Comparison of ENCODE assay signal across 7 mouse cellular contexts in the genomic region with DNA sequence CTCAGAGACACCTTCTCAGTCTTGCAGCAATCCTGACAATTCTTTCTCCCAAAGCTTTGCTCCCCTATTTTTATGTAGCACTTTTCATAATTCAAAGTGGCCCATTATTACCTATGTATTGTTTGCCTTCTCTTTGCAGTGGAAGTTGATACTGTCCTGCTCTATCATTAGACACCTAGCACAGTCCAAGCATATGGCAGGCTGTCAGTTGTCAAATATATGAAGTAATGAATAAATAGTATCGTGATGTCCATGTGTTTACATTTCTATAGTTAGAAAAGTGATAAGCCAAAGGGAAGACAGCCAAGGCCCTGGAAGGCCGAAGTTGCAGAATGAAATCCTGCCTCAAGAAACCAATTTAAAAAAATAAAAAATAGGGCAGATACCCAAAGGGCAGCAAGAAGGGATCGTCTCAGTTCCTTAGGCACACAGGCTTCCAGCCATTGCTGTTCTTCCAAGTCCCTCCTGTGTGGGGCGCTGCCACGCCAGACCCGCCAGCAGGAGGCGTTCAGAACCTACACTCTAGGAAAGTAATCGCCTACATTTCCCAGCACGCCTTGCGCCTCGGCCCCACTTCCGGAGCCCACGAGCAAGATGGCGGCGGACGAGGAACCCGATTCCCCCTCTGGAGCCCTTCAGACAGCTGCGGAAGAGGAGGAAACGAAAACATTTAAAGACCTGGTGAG. TPM values are rescaled to one million over a fixed set of nuclear protein-coding genes. Genes with fewer than 3 reads are reported as not detected.
A peak's percentile ranks its signal among the peaks of the same experiment; 100 is the strongest.
DNase-seq lines count a peak whose midpoint lies in the region; ATAC-seq lines count a peak whose summit lies in the region.

Gene Ddx47 (plus strand): TSS at position 565 of the 686 bp plus-strand sequence.

- peak; percentile 82 for ATAC-seq in embryonic facial prominence, embryonic 12.5 days (ENCODE audit: insufficient number of reproducible peaks, insufficient read depth, low FRiP score, low TSS enrichment)
- ATAC-seq in limb, embryonic 11.5 days (ENCODE audit: insufficient number of reproducible peaks, low FRiP score, low TSS enrichment, low read depth): peak; percentile 91
- peak; percentile 92 for ATAC-seq in midbrain, embryonic 14.5 days (ENCODE audit: low FRiP score, low TSS enrichment)

- DNase-seq in adrenal gland, postnatal 25 days: peak; percentile 94
- peak; percentile 99 for DNase-seq in heart, adult 11 months
- DNase-seq in kidney, adult 18-20 months: peak; percentile 96
- DNase-seq in limb, embryonic 11.5 days (ENCODE audit: low spot score): peak; percentile 98
- DNase-seq in midbrain, embryonic 14.5 days: peak; percentile 98
- peak; percentile 86 to 96 for DNase-seq in spleen, adult 18-20 months

- H3K9me3 ChIP-seq in embryonic facial prominence, embryonic 12.5 days: no peaks in the 10 kb centered on the region
- H3K9me3 ChIP-seq in limb, embryonic 11.5 days (ENCODE audit: control insufficient read depth, low read length): no peaks in the 10 kb centered on the region
- no peaks in the 10 kb centered on the region for H3K9me3 ChIP-seq in midbrain, embryonic 14.5 days (ENCODE audit: control insufficient read depth, low read length)

- H3K4me2 ChIP-seq in embryonic facial prominence, embryonic 12.5 days (replicated peaks): peak within 1 kb of the TSS; percentile 87
- H3K4me2 ChIP-seq in limb, embryonic 11.5 days (ENCODE audit: low read depth, severe bottlenecking): peak within 1 kb of the TSS; percentile 80
- peak within 1 kb of the TSS; percentile 68 for H3K4me2 ChIP-seq in midbrain, embryonic 14.5 days (ENCODE audit: low read length)

- H3K9ac ChIP-seq in embryonic facial prominence, embryonic 12.5 days: peak within 1 kb of the TSS; percentile 61
- peak within 1 kb of the TSS; percentile 65 for H3K9ac ChIP-seq in limb, embryonic 11.5 days (ENCODE audit: low read length)
- peak within 1 kb of the TSS; percentile 72 for H3K9ac ChIP-seq in midbrain, embryonic 14.5 days (replicated peaks; ENCODE audit: low read length)

- no peak within 1 kb of the TSS for H3K27ac ChIP-seq in embryonic facial prominence, embryonic 12.5 days
- H3K27ac ChIP-seq in limb, embryonic 11.5 days (replicated peaks; ENCODE audit: low read depth, low read length): no peak within 1 kb of the TSS
- H3K27ac ChIP-seq in midbrain, embryonic 14.5 days (replicated peaks; ENCODE audit: low read depth, low read length): 0 out of 2 replicates have a peak within 1 kb of the TSS, but pooled peaks have one; percentile 39

- peaks cover 6% of the 10 kb centered on the region for H3K4me1 ChIP-seq in embryonic facial prominence, embryonic 12.5 days
- peaks cover 4% of the 10 kb centered on the region; the same call in 1 of the 2 replicates for H3K4me1 ChIP-seq in limb, embryonic 11.5 days (ENCODE audit: control insufficient read depth, insufficient read depth, low read length)
- H3K4me1 ChIP-seq in midbrain, embryonic 14.5 days (ENCODE audit: control insufficient read depth, insufficient read depth, low read length): peaks cover 6% of the 10 kb centered on the region

- H3K36me3 ChIP-seq in embryonic facial prominence, embryonic 12.5 days: peaks cover 22% of the 10 kb centered on the region
- H3K36me3 ChIP-seq in limb, embryonic 11.5 days (ENCODE audit: control insufficient read depth, insufficient read depth, low read length): peaks cover 13% of the 10 kb centered on the region
- peaks cover 28% of the 10 kb centered on the region for H3K36me3 ChIP-seq in midbrain, embryonic 14.5 days (ENCODE audit: control insufficient read depth, insufficient read depth, low read length)

- no peaks in the 10 kb centered on the region for H3K27me3 ChIP-seq in embryonic facial prominence, embryonic 12.5 days
- no peaks in the 10 kb centered on the region for H3K27me3 ChIP-seq in limb, embryonic 11.5 days (ENCODE audit: control insufficient read depth, insufficient read depth, low read length)
- H3K27me3 ChIP-seq in midbrain, embryonic 14.5 days (ENCODE audit: control insufficient read depth, insufficient read depth, low read length): no peaks in the 10 kb centered on the region

- WGBS in embryonic facial prominence, embryonic 12.5 days: 6% methylated on average over 19 of the region's 19 CpGs
- WGBS in limb, embryonic 11.5 days: 7% methylated on average over 19 of the region's 19 CpGs
- 5% methylated on average over 19 of the region's 19 CpGs for WGBS in midbrain, embryonic 14.5 days

- H3K4me3 ChIP-seq in embryonic facial prominence, embryonic 12.5 days: peak within 1 kb of the TSS; percentile 55
- H3K4me3 ChIP-seq in limb, embryonic 11.5 days (ENCODE audit: low read depth, low read length): peak within 1 kb of the TSS; percentile 74
- H3K4me3 ChIP-seq in midbrain, embryonic 14.5 days (replicated peaks; ENCODE audit: low read depth, low read length): peak within 1 kb of the TSS; percentile 73

RNA-seq across cellular contexts. Expression of gene Ddx47, which starts in this region (rescaled TPM):
- total RNA-seq in adrenal gland, postnatal 25 days (2021): 62.2 and 75.9 TPM in 2 replicates
- polyA plus RNA-seq in embryonic facial prominence, embryonic 12.5 days (2016; fragmentation: Nextera tagmentation; extraction: Ambion mirVana): 111 and 113 TPM in 2 replicates
- polyA plus RNA-seq in limb, embryonic 11.5 days (2014; fragmentation: Nextera tagmentation; extraction: Ambion mirVana): 130 and 140 TPM in 2 replicates
- polyA plus RNA-seq in midbrain, embryonic 14.5 days (2014; fragmentation: Nextera tagmentation; extraction: Ambion mirVana): 69.8 and 77.9 TPM in 2 replicates
